Mouse (Mus musculus): ENCODE measurements at regions not wholly inside any gene's neighbourhood (a gene's known extent, or its start where the extent isn't known, plus 50 kb on each side); places are given as distances from the start of the nearest gene placed in this dataset.

DNA sequence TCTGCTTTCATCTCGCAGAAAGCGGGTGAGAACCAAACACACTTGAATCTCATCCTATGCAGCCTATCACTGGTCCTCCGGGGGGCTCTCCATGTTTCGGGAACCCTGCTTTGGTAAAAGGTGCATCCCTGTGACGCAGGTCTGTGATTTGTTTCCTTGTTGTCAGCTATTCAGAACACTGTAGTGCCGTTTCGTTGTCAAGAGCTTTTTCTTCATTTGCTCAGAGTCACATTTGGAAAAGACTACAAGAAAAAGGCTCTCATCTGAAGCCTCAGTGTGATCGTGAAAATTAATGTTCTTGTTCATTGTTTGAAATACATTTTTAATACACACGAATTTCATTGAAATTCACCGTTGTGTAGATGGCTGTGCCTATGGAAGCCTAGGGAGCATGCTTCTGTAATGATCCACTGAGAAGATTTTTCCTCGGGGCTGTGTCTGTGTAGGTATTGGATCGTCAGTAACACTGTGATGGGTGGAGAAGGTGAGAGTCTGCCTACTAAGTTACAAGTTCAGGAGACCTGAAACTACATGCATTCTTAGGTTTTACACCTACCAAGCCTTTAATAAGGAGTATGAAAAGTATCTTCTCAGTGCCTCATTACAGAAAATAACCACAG, 112.0 kb upstream of the Paqr3 start:
- DNase-seq (ENCODE audit: low spot score in 2 of 2), result no peak

GRCm38 (mm10) chr5:97222489-97223237, 111.3 kb upstream of the Paqr3 start:
- no peak for DNase-seq (ENCODE audit: low spot score in 2 of 2)

- DNase-seq (ENCODE audit: low spot score in 2 of 2), result no peak
Observed at GRCm38 (mm10) chr5:97218712-97219111, 107.3 kb upstream of the Paqr3 start.

- no peak for DNase-seq (ENCODE audit: low spot score in 2 of 2)
Observed at GRCm38 (mm10) chr5:97205606-97206005, 94.2 kb upstream of the Paqr3 start.

- DNase-seq (ENCODE audit: low spot score in 2 of 2), result no peak
Observed at GRCm38 (mm10) chr5:97204337-97204736, 92.9 kb upstream of the Paqr3 start.

DNA sequence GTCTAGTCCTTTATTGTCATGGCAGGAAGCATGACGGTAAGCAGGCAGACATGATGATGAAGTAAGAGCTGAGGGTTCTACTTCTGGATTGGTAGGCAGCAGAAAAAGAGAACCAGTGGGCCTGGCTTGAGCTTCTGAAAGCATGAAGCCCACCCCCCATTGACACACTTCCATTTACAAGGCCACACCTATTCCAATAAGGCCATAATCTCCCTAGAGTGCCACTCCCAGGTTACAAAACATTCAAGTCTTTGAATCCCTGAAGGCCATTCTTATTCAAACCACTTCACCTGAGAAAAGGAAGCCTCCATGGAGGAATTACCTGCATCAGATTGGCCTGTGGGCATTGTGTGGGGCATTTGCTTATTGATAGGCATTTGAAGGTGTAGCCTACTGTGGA, 92.2 kb upstream of the Paqr3 start:
- DNase-seq (ENCODE audit: low spot score in 2 of 2), result no peak

- no peak for DNase-seq (ENCODE audit: low spot score in 2 of 2)
Observed at GRCm38 (mm10) chr5:97202557-97202956, 91.2 kb upstream of the Paqr3 start.

DNA sequence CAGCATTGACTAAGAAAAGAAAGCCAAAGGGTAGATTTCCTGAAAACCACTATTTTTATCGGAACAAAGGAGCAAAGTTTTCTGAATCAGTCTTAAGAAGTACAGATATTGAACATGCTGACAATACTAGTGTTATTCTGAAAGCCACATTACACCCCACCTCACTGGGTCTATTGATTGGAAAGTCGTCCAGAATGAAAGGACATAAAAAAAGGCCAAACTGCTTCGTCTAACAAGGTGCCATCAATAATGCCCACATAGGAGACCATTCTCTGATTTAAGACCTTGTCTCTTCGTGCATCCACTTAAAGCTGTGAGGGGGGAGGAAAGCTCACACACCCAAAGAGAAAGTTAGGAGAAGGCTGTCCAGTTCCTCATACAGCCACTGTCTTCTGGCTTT, 89.3 kb upstream of the Paqr3 start:
- DNase-seq (ENCODE audit: low spot score in 2 of 2), result no peak

GRCm38 (mm10) chr5:97195281-97195660, 83.9 kb upstream of the Paqr3 start:
- DNase-seq (ENCODE audit: low spot score in 2 of 2), result no peak

DNA sequence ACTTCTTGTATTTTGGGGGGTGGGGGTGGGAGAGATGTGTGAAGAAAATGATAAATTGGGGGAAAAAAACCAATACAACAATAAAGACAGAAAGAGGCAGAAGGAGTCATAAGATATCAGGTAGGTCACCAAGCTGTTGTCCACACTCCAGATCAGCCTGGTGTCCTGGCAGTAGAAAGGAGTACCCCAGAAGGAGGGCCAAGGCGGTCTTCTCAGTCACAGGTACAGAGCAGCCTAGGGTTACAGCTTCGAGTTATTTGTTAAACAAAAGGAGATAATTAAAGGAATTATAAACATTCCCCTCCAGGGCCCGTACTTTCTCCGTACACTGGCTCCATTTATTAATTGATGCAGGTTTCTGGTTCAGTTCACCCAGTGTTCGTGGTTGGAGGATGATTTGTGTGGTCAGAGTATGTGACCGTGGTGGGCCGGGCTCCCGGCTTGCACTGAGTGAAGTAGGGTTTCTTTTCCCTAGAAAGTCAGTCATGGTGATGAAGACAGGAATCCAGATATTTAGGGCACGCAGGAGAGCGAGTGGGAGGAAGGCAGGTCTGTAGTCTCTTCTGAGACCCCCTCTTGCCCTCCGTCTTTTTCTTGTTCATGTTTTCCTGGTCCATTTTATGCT, 83.4 kb upstream of the Paqr3 start:
- DNase-seq (ENCODE audit: low spot score in 2 of 2), result no peak

- DNase-seq (ENCODE audit: low spot score in 2 of 2), result no peak
Observed at GRCm38 (mm10) chr5:97192656-97193055, 81.3 kb upstream of the Paqr3 start.

GRCm38 (mm10) chr5:97190695-97191094, 79.3 kb upstream of the Paqr3 start:
- DNase-seq (ENCODE audit: low spot score in 2 of 2), result no peak

DNA sequence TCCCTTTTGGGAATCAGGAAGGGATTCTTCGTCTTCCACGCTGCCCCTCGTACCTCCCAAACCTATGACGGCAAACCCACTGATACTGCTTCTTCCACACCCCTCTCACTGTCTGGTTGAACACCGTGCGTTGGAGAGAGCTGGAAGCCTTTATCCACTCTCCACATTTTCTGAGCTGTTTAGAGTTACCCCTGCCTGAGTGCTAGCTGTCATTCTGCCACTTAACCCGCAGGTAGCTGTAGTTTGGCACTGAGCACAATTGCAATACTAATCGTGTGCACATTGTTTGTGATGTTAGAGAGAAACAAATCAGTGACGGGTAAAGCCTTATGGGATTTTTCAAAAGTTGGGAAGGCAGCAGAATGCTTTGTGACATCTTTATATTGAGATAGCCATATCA, 73.1 kb upstream of the Paqr3 start:
- no peak for DNase-seq (ENCODE audit: low spot score in 2 of 2)

GRCm38 (mm10) chr5:97181249-97181648, 69.9 kb upstream of the Paqr3 start:
- DNase-seq (ENCODE audit: low spot score in 2 of 2), result no peak

GRCm38 (mm10) chr5:97174446-97174845, 63.0 kb upstream of the Paqr3 start:
- no peak for DNase-seq (ENCODE audit: low spot score in 2 of 2)

DNA sequence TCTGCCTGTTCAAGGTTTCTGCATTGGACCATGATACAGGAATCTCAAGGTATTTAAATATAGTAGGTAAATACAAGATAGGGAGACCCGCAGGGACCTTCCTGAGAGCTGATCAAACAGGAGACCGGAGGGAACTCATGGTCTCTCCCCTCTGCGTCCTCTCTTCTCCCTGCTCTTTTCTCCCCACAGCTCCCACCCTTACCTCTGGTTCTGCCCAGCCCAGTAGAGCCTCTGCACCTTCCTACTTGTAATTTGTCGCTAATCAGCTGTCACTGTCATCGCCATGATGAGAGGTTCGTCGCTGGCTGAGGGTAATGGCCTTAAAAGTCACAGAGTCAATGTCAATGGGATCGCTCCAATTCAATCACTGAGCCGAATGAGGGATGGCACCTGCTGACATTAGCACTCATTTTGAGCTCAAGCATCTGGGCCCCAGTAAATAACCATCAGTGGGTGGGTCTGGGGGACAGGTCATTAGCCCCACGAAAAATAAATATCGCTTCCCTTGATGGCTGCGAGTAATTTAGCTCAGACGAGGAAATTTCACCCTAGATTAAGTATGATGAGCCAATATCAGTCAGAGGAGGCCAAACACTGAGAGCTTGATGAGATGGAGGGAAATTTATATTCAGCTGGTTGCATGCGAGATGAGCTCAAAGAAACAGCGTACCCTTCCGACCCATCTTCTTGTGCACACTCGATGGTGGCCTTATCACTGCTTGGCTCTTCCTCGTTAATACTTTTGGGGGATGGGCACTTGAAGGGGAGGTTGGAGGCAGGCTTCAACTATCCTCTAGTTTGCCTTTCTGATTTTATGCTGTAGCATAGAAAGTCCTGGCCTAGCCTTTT, 56.2 kb upstream of the Paqr3 start:
- no peak for DNase-seq (ENCODE audit: low spot score in 2 of 2)

GRCm38 (mm10) chr5:97166128-97166883, 54.9 kb upstream of the Paqr3 start:
- no peak for DNase-seq (ENCODE audit: low spot score in 2 of 2)

All from right cerebral cortex, postnatal 36 days (tissue).